Mouse (Mus musculus): Measurements from ENCODE around the gene Lfng. TPM values are rescaled to one million over a fixed set of nuclear protein-coding genes. Genes with fewer than 3 reads are reported as not detected.

Gene Lfng
- polyA plus RNA-seq, 1 experiment: 2.6 TPM

- H3K4me1 ChIP-seq (ENCODE audit: control insufficient read depth): peaks cover 64% of the 10 kb centered on the region
- peaks cover 1% of the 10 kb centered on the region; the same call in 1 of the 2 replicates for H3K27me3 ChIP-seq (ENCODE audit: control insufficient read depth)
- no peak for TF ChIP-seq GATA1 (IDR thresholded peaks at IDR 0.05; ENCODE audit: low read length)
- no peak for TF ChIP-seq TAL1 (IDR thresholded peaks at IDR 0.05; ENCODE audit: low read length)
- peaks cover 1% of the 10 kb centered on the region for H3K9me3 ChIP-seq (ENCODE audit: control insufficient read depth, low read length)
- H3K36me3 ChIP-seq (ENCODE audit: control insufficient read depth): peaks cover 54% of the 10 kb centered on the region
- no peak overlapping the region for H3K4me3 ChIP-seq (replicated peaks)
Measured at GRCm38 (mm10) chr5:140617714-140618113, 10.6 kb downstream of the Lfng start.

GRCm38 (mm10) chr5:140619151-140619771 lies 12.1 kb downstream of the Lfng start:
- no peak for TF ChIP-seq GATA1 (IDR thresholded peaks at IDR 0.05; ENCODE audit: low read length)
- TF ChIP-seq TAL1 (IDR thresholded peaks at IDR 0.05; ENCODE audit: low read length): no peak
- Histone ChIP-seq H3K4me1 (ENCODE audit: control insufficient read depth) (peaks cover 50% of the 10 kb centered on the region), H3K36me3 (ENCODE audit: control insufficient read depth) (peaks cover 54% of the 10 kb centered on the region), H3K27me3 (ENCODE audit: control insufficient read depth) (no peaks in the 10 kb centered on the region), H3K9me3 (ENCODE audit: control insufficient read depth, low read length) (no peaks in the 10 kb centered on the region), H3K4me3 (replicated peaks) (no peak overlapping the region)

GRCm38 (mm10) chr5:140619895-140620736 lies 13.0 kb downstream of the Lfng start:
- TF ChIP-seq TAL1 (IDR thresholded peaks at IDR 0.05; ENCODE audit: low read length) (no peak), GATA1 (IDR thresholded peaks at IDR 0.05; ENCODE audit: low read length) (no peak)
- H3K36me3 ChIP-seq (ENCODE audit: control insufficient read depth): peaks cover 54% of the 10 kb centered on the region
- no peaks in the 10 kb centered on the region for H3K27me3 ChIP-seq (ENCODE audit: control insufficient read depth)
- H3K9me3 ChIP-seq (ENCODE audit: control insufficient read depth, low read length): no peaks in the 10 kb centered on the region
- H3K4me3 ChIP-seq (replicated peaks): no peak overlapping the region
- H3K4me1 ChIP-seq (ENCODE audit: control insufficient read depth): peaks cover 41% of the 10 kb centered on the region

DNA sequence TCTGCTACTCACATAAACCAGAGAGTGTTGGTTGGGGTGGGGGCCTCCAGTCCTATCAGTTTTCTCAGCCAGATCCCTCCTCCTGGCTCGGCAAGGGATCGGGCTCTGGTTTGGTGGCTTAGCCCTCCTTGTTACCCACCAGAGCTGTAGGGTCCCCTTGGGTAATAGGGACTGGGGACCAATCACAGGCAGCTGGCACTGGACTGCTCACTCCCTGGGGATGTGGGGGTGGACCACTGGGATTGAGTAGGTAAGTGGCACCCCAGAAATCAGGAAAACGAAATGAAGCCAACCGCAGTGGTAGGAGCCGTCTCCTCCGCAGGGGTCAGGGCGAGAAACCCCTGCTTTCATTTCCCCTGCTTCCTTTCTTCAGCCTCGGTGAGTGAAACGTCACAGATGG lies 14.0 kb downstream of the Lfng start:
- no peaks in the 10 kb centered on the region for H3K27me3 ChIP-seq (ENCODE audit: control insufficient read depth)
- peaks cover 53% of the 10 kb centered on the region for H3K36me3 ChIP-seq (ENCODE audit: control insufficient read depth)
- no peak overlapping the region for H3K4me3 ChIP-seq (replicated peaks)
- TF ChIP-seq TAL1 (IDR thresholded peaks at IDR 0.05; ENCODE audit: low read length): no peak
- H3K9me3 ChIP-seq (ENCODE audit: control insufficient read depth, low read length): no peaks in the 10 kb centered on the region
- peaks cover 33% of the 10 kb centered on the region for H3K4me1 ChIP-seq (ENCODE audit: control insufficient read depth)

DNA sequence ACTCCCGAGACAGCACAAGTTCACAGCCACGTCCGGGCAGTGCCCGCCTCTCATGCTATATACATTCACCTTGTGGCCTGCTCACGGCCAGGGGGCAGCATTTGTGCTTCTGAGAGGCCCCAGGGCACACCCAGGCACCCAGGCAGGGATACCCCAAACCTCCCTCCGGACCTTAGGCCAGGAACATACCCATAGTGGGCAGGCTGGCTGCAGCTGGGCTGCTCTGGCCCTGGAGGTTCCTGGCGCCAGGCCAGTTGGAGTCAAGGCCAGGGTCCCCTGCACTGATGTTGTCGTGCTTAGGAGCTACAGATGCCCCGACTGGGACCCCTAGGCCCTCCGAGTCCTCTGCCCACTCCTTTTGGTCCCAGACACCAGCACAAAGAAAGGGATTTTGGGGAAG lies 14.4 kb downstream of the Lfng start:
- H3K4me1 ChIP-seq (ENCODE audit: control insufficient read depth): peaks cover 28% of the 10 kb centered on the region
- H3K36me3 ChIP-seq (ENCODE audit: control insufficient read depth): peaks cover 53% of the 10 kb centered on the region

GRCm38 (mm10) chr5:140622978-140623670 lies 16.0 kb downstream of the Lfng start:
- TF ChIP-seq TAL1 (IDR thresholded peaks at IDR 0.05; ENCODE audit: low read length) (no peak), GATA1 (IDR thresholded peaks at IDR 0.05; ENCODE audit: low read length) (no peak)
- Histone ChIP-seq H3K36me3 (ENCODE audit: control insufficient read depth) (peaks cover 53% of the 10 kb centered on the region), H3K4me1 (ENCODE audit: control insufficient read depth) (peaks cover 12% of the 10 kb centered on the region), H3K9me3 (ENCODE audit: control insufficient read depth, low read length) (peaks cover 9% of the 10 kb centered on the region), H3K27me3 (ENCODE audit: control insufficient read depth) (no peaks in the 10 kb centered on the region), H3K4me3 (replicated peaks) (no peak overlapping the region)

More for the DNA sequence above, 14.4 kb downstream of the Lfng start:
- no peak for TF ChIP-seq TAL1 (IDR thresholded peaks at IDR 0.05; ENCODE audit: low read length)
- Histone ChIP-seq H3K9me3 (ENCODE audit: control insufficient read depth, low read length) (no peaks in the 10 kb centered on the region), H3K27me3 (ENCODE audit: control insufficient read depth) (no peaks in the 10 kb centered on the region), H3K4me3 (replicated peaks) (no peak overlapping the region)

- TF ChIP-seq TAL1 (IDR thresholded peaks at IDR 0.05; ENCODE audit: low read length): no peak
- TF ChIP-seq GATA1 (IDR thresholded peaks at IDR 0.05; ENCODE audit: low read length): no peak
- Histone ChIP-seq H3K9me3 (ENCODE audit: control insufficient read depth, low read length) (peaks cover 11% of the 10 kb centered on the region), H3K27me3 (ENCODE audit: control insufficient read depth) (no peaks in the 10 kb centered on the region), H3K36me3 (ENCODE audit: control insufficient read depth) (peaks cover 58% of the 10 kb centered on the region), H3K4me3 (replicated peaks) (no peak overlapping the region), H3K4me1 (ENCODE audit: control insufficient read depth) (peaks cover 12% of the 10 kb centered on the region)
Measured at GRCm38 (mm10) chr5:140623791-140624190, 16.7 kb downstream of the Lfng start.

DNA sequence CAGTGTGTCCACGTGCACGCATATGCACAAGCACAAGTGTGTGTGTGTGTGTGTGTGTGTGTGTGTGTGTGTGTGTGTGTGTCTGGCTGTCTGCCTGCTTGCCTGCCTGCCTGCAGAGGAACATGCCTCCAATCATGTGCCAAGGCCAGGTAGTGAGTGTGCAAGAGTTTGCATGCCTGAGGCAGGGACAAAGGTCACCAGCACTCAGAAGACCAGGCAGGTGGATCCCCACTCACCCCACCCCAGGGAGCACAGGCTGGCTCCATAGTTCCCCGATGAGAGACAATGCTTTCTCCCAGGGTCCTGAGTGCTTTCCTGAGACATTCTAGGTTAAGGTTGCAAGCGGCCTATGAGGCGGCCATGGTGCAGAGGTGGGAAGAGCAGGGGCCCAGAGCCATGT lies 17.1 kb downstream of the Lfng start:
- TF ChIP-seq GATA1 (IDR thresholded peaks at IDR 0.05; ENCODE audit: low read length) (no peak), TAL1 (IDR thresholded peaks at IDR 0.05; ENCODE audit: low read length) (no peak)
- Histone ChIP-seq H3K4me1 (ENCODE audit: control insufficient read depth) (peaks cover 12% of the 10 kb centered on the region), H3K27me3 (ENCODE audit: control insufficient read depth) (no peaks in the 10 kb centered on the region), H3K4me3 (replicated peaks) (no peak overlapping the region), H3K36me3 (ENCODE audit: control insufficient read depth) (peaks cover 63% of the 10 kb centered on the region), H3K9me3 (ENCODE audit: control insufficient read depth, low read length) (peaks cover 13% of the 10 kb centered on the region)

DNA sequence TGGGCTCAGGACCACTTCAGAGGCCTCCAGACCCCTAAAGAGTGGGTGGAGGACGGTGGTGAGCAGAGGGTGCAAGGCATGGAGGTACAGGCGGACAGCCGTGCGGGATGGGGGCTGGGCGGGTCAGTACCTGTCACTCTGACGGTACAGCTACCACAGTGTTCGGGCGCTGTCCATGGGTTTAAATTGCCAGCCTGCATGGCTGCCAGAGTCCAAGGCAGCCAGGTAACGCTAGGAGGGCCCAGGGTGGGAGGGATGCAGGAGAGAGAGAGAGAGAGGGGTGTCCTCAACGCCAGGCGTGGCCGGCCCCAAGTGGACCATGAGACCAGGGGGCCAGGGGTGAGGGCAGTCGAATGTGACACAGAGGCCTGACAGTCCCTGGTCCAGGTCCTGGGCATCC lies 17.8 kb downstream of the Lfng start:
- H3K4me3 ChIP-seq (replicated peaks): no peak overlapping the region
- no peaks in the 10 kb centered on the region for H3K27me3 ChIP-seq (ENCODE audit: control insufficient read depth)
- peaks cover 13% of the 10 kb centered on the region for H3K9me3 ChIP-seq (ENCODE audit: control insufficient read depth, low read length)
- no peak for TF ChIP-seq GATA1 (IDR thresholded peaks at IDR 0.05; ENCODE audit: low read length)
- no peak for TF ChIP-seq TAL1 (IDR thresholded peaks at IDR 0.05; ENCODE audit: low read length)
- peaks cover 66% of the 10 kb centered on the region for H3K36me3 ChIP-seq (ENCODE audit: control insufficient read depth)
- peaks cover 5% of the 10 kb centered on the region for H3K4me1 ChIP-seq (ENCODE audit: control insufficient read depth)

Data from erythroblast, embryonic 14.5 days (primary cell).